Mouse (Mus musculus) NIH3T3 (cell line): ENCODE results near the gene Phf23.
"Not testable (repeated sequence)": the region's sequence is repeated elsewhere in the genome, so short reads cannot be mapped to it uniquely, and the experiment has no call there.

ENCODE experiments used
- DNase-seq: peaks from one replicate; pipeline ENCODE4 v3.0.0-alpha.2; 2012; ENCODE audit warnings: low read depth

Phf23 gene

GRCm38 (mm10) chr11:69999666-70000065 lies 4.1 kb downstream of the Phf23 start:
- no peak for DNase-seq

GRCm38 (mm10) chr11:70000396-70000898 lies 4.9 kb downstream of the Phf23 start, which contains the start of gene Dvl2:
Gene Dvl2 (plus strand): TSS chr11:70000595.
- DNase-seq, result peak; percentile 98

GRCm38 (mm10) chr11:70001159-70001558 lies 5.6 kb downstream of the Phf23 start:
- no peak for DNase-seq

DNA sequence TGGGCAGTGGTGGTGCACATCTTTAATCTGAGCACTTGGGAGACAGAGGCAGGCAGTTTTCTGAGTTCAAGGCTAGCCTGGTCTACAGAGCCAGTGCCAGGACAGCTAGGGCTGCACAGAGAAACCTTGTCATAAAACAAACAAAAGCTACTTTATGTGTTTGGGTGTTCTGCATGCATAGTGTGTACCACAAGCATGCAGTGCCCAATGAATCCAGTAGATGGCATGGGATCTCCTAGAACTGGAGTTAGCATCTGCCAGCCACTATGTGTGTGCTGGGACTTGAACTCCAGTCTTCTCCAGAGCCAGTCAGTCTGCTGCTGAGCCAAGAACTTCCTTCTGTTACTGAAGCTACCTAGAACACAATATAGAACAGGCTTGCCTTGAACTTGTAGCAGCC lies 6.3 kb downstream of the Phf23 start:
- peak; percentile 80 for DNase-seq

DNA sequence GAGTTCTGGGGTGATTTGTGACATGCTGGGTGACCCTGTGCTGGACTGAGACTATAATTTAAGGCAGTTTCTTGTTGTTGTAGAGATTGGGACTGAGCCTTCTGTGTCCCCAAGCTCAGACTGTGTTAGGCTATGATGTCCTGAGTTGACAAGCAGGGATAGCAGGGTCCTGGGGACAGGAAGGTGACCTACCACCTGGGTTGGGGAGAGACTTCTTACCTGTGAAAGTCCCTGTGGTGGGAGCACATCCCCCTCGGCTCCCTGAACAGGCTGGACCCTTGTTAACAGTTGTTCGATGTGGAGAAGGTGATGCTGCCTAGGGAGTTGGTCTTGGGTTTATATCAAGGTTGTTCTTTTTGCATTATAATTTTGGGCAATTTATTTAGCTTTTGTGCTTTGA lies 6.9 kb downstream of the Phf23 start:
- no peak for DNase-seq

GRCm38 (mm10) chr11:70005521-70005920 lies 9.9 kb downstream of the Phf23 start:
- peak; percentile 46 for DNase-seq

DNA sequence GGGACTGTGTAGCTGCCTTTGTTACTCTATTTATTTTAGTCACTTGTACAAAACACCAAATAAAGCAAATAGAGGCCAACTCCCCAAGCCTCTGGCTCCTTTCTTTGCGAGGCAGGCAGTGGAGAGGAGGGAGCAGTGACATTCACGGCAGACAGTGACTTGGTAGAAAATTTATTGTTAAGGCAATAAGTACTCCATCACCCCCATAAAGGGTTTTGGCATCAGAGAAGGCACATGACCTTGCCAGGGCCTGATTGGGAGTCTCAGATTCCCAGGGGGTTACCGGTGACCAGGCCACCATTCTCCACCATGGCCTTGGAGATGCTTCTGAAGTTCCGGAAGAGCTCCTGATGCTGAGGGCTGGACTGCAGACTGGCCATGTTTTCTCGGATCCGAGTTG lies 14.5 kb downstream of the Phf23 start:
- no peak for DNase-seq

DNA sequence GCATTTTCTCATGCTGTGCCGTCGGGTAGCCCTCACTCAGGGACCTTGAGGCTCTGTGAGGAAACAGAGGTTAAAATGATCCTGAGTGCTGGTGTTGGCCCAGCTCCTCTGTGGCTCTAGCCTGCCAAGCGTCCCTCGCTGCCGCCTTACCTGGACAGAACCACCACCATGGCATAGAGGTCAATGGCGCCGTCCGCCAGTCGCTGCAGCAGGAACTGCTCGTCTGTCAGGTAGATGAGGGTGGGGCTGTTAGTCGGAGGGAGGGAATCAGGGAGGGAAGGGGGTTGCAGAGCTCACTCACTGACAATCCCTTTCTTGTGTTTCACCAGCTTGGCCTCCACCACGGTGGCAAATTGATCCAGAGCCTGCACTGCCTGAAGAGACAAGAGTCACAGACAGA lies 15.0 kb downstream of the Phf23 start:
- DNase-seq, result no peak

- DNase-seq, result no peak
Observed at GRCm38 (mm10) chr11:70010961-70011360, 15.4 kb downstream of the Phf23 start.

DNA sequence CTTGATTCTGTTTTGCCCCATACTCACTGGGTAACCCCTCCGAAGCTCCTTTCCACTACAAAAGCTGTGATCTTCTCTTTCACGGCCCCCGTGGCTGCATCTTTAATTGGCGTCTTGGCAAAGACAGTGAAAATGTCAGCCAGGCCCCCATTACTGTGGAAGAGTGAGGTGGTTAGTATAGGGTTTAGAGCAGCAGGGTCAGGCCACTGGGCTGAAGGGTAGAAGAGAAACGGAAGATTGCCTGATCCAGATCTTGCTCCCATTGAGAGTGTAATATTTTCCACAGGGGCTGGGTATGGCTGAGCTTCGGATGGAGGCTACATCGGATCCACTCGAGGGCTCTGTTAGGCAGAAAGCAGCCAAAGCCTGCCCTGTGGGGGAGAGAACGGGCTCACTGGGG lies 17.4 kb downstream of the Phf23 start:
- DNase-seq, result no peak

DNA sequence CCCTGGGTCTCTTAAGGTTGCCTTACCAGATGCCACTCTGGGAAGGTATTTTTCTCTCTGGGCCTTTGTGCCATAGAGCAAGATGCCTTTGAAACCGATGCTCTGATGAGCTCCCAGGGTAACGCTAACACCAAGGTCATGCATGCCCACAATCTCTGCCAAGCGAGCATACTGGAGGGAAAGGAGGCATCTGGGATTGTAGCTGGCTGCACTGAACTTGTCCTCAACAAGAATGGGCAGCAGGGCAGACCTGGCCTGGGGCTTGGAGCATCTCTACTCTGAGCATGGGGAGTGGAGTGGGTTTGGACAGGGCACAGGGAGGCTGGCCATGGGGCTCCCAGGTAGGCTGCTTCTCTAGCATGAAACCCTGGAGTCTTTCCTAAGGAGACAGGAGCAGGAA lies 17.8 kb downstream of the Phf23 start:
- no peak for DNase-seq

- DNase-seq, result no peak
Observed at GRCm38 (mm10) chr11:70014051-70014450, 18.5 kb downstream of the Phf23 start.

DNA sequence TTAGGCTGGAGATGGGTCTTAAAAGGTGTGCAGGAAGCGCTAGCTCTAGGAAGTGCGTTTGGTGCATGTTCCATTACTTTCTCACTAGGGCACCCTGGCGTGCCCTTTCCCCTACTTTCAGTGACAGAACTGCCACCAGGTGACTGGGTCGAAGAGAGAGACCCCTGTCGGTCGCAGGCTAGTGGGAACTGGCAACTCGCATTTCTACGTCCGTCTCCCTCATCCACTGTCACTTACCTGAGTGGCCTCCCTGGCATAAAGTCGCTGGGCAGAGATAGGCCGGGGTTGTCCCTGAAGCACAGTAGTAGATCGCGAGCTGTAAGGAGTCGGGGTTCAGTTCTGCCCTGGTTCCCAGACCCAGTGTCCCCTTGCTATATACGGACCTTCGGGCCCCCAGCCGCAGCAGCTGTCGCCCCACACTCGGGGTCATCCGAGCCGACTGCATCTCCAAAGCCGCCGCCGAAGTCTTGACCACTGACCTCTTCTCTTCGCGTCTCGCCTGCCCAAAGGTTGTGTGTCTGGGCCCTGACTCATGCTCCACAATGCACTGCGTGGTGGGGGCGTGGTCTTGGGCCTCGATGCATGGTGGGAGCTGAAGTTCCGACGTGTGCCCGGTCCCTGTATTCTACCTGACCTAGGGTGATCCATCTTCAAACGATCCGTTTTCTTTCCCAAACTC lies 19.4 kb downstream of the Phf23 start, which contains the start of gene Acadvl:
Gene Acadvl, minus strand, starts transcription at position 532 of the 679 bp plus-strand sequence.
- DNase-seq, result peak; percentile 92

DNA sequence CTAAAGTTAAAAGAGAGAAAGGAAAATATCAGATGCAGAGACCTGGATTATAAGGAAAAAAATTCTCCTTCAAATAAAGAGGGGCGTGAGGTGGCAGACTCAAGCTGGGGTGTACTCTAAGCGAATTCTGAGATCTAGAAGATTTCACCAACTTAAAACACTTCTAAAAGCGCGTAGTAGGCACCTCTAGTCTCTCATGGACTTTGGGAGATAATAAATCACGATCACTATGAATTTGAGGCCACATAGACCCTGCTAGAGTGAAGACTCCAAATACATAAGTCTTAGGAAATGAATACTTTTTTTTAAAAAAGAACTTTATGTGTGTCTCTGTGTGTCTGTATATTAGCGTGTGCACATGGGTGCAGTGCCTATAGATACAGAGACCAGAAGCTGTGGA lies 20.1 kb downstream of the Phf23 start:
- no peak for DNase-seq

DNA sequence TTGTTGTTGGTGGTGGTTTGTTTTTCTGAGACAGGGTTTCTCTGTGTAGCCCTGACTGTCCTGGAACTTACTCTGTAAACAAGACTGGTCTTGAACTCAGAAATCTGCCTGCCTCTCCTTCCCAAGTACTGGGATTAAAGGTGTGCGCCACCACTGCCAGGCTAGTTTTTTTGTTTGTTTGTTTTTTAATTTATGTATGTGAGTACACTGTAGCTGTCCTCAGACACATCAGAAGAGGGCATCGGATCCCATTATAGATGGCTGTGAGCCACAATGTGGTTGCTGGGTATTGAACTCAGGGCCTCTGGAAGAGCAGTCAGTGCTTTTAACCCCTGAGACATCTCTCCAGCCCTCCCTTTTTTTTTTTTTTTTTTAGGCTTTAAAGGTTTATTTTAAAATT lies 20.6 kb downstream of the Phf23 start:
- not testable (repeated sequence) for DNase-seq

DNA sequence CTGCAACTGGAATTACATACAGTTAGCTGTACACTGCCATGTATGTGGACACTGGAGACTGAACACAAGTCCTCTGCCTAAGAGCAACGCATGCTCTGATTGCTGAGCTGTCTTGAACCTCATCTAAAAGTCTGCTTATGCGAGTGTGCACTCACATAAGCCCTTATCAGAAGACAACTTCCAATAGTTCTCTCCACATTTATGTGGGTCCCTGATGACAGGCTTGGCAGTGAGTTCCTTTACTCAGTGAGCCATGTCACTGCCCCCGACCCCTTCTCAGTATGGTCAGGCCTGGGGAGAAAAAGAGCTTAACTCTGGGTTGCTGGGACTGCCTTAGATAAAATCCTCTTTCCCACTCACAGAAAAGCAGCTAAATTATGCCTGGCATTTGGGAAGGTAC lies 21.1 kb downstream of the Phf23 start, which contains the start of gene Dlg4:
Gene Dlg4, plus strand, starts transcription at position 274 of the 400 bp plus-strand sequence.
- DNase-seq, result no peak

GRCm38 (mm10) chr11:70017199-70017767 lies 21.7 kb downstream of the Phf23 start:
- DNase-seq, result no peak

DNA sequence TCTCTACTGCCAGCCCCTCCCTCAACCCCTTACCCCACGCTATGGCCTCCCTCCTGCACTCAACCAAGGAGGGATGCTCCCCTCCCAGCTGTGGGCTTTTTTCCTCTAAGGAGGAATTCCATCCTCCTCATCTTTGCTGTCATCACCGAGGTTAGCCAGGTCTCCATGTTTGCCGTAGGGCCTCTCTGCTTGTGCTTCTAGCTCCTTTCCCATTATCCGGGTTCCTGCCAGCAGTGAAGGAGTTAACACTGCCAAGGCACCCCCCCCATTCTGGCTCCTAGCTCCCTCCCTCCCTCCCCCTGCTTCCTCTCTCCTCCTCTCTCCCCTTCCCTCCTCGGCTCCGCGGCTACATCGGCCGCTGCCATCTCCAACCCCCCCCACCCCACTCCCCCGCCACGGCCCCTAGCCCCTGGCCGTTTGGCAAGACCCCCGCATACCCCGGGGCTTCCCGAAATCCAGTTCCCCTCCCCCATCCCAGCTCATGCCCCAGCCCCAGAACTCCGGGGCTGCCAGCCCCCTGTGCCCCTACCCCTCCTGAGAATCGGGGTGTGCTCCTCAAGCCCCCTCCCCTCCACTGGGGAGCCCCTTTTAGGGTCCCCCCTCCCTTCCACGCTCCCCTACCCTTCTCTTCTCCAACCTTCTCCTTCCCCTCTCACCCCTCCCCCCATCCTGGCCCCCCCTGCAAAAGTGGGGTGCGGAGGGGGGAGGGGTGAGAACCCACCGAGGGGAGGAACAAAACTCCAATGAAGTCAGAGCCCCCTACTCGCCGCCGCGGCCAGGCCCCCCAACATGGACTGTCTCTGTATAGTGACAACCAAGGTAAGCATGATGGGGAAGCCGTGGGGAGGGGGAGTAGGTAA lies 22.8 kb downstream of the Phf23 start:
- DNase-seq, result peak; percentile 92

GRCm38 (mm10) chr11:70019495-70020021 lies 24.0 kb downstream of the Phf23 start:
- DNase-seq, result no peak

DNA sequence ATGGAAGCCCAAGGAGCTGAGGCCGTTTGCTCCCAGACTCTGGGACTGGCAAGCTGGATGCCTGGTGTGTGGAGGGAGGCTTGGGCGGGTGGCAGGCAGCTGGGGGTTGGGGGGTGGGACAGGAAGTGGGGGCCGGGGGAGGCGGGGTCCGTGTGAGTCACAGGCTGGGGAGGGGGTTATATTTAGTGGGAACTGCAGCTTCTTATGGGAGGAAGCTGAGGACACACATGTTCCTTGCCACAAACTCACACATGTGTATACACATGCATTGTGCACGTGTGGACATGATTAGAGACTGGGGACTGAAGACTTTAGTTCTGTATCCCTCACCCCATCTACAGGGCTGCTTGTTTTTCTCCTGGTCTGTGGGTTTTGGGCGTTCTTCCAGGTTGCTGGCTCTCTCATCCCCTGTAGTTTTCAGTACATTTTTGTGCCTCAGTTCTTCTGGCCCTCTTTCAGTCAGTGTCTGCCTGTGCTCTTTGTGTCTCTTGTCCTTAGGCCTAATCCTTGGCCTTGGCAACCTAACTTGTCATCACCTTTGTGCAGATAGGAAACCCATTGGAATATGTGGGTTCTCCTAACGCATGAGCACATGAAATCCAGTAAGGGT lies 24.6 kb downstream of the Phf23 start:
- DNase-seq, result peak; percentile 61

DNA sequence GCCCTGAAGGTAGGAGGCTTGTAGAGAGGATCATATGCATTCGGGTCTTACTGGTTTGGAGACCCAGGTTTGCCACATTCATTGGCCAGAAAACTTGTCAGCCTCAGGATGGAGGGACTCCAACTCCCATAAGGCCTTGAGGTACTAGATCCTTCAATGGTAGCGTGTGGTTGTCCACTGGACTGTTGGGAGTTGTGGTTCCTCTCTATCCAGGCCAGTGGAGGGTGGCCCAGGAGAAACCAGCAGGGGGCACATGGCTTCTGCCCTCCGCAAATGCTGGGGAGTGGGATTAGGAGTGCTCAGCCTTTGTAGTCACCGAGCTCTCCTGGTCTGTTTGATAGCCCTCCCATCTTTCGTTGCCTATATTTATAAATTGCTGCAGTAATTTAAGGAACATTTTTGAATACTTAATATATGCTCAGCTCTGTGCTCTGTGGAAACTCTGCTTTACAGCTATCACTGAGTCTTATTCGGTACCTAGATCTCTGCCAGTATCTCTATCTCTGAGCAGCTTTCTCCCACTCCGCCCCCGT lies 25.2 kb downstream of the Phf23 start:
- peak; percentile 90 for DNase-seq
